Mouse (Mus musculus) urinary bladder, adult 2 months (tissue): ENCODE data around the gene Fut1. TPM values are rescaled to one million over a fixed set of nuclear protein-coding genes. Genes with fewer than 3 reads are reported as not detected.
"Not testable (repeated sequence)": the region's sequence is repeated elsewhere in the genome, so short reads cannot be mapped to it uniquely, and the experiment has no call there.

Experiments used
- DNase-seq: peaks from one replicate; pipeline ENCODE4 v3.0.0; 2022; ENCODE audit warnings: low spot score
- polyA plus RNA-seq: library from polyadenylated mRNA; depleted of rRNA; stranded (reverse); fragments of >200 nt; gene quantifications from 2 replicates; pipeline ENCODE4 v1.2.3, GENCODE M21; 2012

Fut1 gene
- polyA plus RNA-seq, 1 experiment = not detected

DNA sequence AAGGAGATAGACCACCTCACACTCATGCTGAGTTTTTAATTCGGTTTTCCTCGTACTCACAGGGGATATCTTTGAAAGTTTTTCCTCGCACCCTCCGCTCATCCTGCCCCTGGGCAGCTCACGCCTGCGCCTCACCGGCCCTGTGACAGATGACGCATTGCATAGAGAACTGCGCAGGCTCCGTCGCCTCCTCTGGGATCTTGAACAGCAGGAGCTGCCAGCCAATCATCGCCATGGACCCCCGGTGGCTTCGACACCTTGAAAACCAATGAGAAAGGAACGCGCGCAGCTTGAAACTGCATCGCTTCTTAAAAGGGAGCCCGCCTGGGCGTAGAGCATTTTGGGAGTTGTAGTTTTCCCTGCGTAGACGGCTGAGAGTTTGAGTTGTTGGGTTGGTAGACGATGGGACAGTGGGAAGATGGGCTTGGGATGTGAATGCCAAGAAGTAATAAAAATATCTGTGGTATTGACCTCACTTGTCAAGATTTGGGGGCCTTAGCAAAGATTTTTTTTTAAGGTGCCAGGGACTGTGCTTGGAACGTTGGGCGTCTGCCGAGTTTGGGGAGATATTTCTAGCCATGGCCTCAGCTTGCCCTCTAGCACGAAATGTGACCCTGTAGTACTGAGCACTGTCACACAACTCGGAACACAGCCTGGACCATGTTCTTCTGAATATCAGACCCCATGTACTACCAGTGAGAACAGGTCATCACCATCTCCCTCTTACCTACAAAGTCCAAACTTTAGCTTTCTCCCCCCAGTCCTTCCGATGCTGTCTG, 21.7 kb downstream of the Fut1 start:
- DNase-seq = peak; percentile 66

DNA sequence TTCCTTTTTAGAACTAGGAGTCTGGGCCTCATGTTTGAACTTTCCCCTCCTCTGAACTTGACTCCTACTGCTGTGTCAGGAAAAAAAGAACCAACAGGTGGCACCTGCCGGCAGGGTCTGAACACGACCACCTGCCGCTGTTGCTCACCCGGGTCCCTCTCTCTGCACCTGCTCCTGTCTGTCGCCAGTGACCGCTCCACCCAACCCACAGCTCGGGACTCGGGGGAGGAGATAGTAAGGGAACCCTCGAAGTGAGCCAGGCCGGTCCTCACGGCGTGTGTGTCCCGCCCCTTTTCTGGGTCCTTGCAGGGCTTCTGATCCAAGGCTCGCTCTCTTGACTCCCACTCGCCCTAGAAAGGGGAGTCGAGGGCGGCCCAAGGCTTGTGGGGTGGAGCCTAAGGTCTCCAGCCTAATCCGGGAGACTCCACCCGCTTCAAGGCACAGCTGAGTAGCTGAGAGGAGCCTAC, 22.5 kb downstream of the Fut1 start, which contains the start of gene Mamstr:
Mamstr (plus strand) TSS at position 417 of the 467 bp plus-strand sequence.
- no peak for DNase-seq

DNA sequence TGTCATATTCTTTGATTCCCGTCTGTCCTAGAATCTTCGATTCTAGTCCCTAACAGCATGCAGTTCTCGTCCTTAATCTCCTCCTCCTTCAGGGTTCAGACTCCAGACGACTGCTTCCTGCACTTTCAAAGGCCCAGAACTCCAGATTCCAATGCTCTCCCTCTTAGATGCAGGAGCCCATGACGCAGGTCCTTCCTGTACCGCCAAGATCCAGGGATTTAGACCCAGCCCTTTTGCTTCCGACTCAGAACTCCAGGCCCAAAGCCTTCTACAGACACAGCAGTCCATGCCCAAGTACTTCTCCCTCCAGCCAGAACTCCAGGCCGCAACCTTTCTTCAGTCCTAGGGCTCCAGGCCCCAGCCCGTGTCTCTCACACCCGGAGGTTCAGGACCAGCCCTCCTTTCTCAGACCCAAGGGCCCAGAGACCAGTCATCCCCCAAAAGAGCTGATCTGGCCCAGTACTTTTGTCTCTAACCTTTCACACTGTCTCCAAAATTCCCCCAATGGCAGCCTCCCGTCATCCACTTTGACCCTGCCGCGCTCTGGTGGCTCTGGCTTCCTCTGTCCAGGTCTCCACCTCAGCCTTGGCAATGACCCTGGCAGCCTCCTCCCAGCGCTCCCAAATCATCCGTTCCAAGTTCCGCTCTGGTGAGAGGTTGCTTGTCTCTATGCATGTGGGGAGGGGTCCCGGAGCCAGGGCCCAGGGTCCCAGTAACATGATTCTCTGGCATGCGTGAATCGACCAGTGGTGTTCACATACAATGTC, 23.3 kb downstream of the Fut1 start:
- DNase-seq = no peak

DNA sequence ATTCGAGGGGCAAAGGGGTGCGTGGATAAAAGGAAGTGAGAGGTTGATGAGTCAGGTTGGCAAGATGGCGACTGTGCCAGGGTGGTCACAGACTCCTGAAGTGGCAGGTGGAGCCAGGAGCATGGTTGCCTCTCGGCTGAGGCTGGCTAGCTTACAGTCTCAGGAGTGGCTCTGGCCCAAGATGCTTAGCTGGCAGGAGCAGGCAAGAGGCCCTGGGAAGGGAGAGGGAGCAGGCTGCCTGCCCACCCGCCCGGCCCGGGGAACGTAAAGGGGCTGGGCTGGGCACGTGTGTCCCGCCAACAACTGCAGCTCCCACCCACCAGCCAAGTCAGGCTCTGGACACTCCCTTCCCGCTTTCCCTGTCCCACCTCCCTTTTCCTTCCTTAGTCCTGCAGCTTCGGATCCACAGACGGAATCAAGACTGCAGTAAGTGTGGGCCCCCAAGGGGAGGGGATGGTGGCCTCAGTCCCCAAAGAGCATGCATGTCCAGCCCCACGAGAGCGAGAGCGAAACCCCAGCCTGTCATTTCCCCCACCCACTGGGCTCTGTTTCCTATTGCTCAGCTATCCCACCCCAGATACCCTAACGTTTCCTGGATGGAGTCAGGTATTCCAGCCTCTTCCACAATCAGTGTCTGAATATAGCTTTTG, 24.4 kb downstream of the Fut1 start:
- DNase-seq = no peak

DNA sequence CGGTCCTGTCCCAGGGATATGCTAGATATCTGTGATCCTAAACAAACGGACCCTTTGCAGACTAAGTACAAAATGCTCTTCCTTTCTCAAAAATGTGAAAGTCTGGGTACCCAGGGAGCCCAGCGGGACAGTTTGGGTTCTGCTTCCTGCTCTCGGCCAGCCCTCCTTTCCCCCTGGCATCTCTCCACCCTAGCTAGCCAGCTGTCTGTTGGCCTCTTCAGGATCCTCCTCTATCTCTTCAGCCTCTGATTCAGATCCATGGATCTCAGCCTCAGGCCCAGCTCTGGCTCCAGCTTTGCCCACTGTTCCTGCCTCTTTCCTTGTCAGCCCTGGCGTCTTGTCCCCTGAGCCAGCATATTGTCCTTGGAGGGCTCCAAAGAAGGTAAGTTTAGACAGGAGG, 25.0 kb downstream of the Fut1 start:
- DNase-seq = no peak

DNA sequence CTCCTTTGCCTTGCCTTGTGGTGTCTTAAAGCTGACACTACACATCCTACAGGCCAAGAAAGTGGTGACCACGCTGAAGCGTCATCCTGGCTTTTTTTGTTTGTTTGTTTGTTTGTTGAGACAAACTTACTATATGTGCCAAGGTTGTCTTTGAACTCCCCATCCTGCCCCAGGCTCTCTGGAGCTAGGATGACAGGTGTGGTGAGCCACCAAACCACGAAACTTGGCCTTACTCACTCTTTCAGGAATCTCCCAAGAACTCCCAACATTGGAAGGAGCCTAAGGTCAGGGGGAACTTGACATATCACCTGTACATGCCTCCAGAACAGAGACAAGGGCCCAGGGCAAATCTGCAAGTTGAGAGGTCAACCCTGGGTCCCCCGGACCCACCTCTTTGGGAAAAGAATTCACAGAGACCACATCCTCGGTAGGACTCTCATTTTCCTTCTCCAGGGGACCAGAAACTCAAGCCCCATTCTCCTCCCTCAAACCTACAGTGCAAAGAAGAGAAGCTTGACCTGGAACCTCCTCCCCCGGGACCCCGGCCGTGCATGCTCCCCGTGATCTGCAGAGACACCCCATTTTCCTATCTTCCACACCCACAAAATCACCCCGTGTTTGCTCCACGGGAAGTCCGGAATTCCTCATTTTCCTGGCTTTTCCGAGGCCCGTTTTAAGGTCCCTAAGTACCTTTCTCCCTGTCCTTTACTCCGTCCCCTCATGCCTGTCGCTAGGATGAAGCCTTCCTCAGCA, 25.6 kb downstream of the Fut1 start:
- DNase-seq = no peak

DNA sequence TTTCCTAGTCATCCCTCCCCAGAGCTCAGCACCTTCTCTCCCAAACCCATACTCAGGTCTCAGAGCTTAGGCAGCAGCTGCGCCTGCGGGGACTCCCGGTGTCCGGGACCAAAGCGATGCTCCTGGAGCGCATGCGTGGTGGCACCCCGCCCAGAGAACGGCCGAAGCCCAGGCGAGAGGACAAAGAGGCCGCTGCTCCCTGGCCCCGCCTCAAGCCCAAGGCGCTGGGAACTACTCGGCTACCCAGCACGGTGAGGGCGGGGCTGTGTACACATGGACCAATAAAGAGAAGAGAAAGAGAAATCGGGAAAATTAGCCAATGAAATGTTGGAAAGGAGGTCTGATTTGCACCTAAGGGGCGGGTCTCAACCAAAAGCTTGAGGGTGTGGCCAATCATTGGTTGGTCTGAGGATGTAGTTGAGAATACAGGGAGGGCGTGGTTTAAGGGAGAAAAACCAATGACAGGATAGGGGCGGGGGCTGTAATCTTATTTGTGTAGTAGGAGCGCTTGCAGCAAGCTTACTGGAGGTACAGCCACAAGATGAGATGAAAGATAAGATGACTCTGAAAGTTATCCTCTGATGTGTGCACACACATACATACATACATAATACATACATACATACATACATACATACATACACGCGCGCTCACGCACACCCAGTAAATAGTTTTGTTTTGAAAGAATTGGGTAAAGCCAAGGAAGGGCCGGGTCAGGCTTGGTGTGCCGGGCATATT, 26.5 kb downstream of the Fut1 start:
- DNase-seq = peak; percentile 72

DNA sequence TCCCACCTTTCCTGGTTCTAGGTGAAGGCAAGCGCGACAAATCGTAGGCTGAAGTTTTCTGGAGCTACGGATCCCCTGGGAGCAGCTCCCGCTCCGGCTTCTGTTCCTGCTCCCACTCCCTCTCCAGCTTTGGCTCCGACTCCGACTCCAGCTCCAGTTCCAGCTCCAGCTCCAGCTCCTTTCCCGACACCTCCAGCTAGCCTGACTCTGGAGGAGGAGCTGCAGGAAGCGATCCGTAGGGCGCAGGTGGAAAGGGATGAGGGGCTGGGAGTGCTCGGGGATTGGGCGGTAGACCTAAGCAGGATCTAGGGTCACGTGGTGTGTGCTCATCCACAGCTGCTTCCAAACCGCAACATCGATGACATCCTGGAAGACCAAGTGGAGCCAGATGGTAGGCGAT, 27.1 kb downstream of the Fut1 start:
- no peak for DNase-seq

DNA sequence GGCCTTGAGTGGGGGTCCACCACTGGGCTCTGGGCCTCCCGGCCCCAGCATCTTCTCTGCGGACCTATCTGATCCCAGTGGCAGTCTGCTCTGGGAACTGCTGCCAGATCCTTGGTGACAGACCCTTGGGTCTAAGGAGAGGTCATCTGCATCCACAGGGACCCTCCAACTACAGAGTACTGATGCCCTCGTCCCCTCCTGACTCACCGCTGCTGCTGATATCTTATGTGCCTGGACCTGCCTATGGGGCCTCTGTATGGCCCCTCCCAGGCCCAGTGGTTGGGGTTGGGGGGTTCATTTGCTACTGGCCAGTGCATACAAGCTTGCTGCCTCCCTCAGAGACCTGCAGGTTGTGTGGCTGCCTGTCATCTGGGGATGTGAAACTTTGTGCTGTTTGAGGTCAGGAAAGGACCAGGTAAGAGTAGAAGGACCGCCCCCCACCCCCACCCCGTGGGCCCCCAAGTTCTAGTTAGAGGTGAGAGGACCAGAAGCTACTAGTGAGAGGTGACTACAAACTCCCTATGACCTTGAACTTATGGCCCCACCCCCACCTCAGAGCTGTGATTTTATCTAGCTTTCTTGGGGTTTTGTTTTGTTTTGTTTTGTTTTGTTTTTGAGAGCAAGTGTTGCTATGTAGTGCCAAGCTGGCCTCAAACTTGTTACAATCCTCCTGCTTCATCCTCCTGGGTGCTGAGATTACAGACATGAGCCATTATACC, 27.9 kb downstream of the Fut1 start:
- DNase-seq = no peak

DNA sequence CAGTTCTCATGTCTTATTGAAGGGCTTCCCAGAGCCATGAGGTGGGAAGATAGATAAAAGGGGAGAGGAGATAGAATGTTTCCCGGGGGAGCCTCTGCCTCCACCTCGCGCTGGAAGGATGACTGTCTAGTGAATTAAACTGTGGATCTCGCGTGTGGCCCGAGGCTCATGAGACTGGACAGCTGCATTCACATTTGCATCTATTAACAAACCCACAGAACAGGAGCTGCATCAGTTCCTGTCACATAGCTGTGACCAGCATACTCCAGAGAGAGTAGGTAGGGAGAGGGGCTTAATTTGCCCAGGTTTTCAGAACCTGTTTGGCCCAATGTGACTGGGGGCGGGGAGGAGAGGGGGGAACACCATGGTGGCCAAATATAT, 28.5 kb downstream of the Fut1 start:
- DNase-seq = no peak

DNA sequence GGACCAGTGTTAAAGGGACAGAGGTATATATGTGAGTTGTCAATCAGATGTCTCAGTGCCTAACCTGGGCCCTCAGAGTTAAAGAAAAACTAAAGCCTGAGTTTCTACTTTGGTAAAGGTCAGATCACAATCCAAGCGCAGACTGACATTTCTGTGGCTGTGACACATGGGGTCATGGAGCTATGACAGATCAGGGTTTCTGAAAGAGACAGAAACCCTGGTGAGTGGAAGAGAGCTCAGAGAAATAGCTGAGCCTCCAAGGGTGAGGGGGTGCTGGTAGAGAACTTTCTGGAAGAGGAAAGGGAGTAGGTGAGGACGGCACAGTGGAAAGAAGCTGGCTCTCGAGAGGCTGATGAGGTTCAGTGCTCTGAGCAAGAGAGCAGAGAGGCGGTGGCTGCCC, 29.6 kb downstream of the Fut1 start:
- no peak for DNase-seq

DNA sequence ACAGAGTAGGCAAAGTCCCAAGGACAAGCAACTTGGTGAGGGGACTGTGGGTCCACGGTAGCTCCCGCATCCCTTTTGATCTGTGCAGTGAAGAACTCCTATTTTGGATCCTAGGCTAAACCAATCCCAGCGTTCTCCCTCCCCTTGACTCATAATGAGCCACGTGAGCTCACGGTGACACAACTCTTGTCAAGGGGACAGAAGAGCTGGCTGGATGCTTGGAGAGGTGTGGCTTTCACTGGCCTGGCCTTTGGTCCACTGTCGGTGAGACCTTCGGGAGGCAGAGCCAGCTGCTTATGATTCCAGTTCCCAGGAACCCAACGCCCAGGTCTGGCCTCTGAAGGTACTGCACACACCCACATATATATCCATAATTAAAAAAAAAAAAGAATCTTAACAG, 32.3 kb downstream of the Fut1 start:
- DNase-seq = no peak

DNA sequence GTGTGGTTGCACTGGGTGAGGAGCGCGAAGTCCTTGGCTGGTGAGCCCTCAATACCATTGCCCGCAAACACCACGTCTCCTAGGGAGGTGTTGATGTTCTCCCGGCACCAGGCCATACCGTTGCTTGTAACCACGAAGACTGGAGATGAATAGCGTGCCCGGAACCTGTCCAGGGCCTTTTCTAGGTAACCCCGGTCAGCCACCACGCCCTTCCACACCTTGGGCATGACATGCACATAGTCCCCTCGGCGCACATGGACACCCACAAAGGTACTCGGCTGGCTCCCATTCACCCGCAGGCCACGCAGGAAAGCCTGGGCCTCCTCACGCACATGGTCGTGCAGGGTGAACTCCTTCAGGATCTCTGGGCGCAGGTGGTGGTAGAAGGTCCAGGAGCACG, 33.4 kb downstream of the Fut1 start:
- not testable (repeated sequence) for DNase-seq

DNA sequence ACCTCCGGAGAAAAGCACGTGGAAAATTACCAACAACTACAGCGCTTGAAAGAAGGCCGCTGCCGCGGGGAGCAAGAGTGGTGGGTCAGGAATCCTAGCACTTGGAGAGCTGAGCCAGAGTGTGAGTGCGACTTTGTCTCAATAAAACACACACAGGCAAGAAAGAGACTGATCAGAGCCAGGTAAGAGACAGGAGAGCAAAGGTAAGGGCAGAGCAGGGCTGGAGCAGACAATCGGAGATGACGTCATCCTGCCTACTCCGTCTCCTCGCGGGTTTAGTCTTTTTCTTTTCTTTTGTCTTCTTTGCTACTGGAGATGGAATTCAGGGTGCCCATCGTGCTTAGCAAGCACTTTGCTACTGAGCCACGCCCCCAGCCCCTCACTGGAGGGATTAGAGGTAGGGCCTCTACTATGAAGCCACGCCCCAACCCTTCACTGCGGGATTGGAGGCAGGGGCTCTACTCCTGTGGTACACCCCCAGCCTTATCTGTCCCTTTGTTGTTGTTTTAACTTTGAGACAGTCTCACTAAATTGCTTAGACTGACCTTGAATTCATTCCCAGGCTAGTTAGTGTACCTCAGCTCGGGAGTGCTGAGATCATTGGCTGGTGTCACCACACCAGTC, 37.4 kb downstream of the Fut1 start:
- no peak for DNase-seq

DNA sequence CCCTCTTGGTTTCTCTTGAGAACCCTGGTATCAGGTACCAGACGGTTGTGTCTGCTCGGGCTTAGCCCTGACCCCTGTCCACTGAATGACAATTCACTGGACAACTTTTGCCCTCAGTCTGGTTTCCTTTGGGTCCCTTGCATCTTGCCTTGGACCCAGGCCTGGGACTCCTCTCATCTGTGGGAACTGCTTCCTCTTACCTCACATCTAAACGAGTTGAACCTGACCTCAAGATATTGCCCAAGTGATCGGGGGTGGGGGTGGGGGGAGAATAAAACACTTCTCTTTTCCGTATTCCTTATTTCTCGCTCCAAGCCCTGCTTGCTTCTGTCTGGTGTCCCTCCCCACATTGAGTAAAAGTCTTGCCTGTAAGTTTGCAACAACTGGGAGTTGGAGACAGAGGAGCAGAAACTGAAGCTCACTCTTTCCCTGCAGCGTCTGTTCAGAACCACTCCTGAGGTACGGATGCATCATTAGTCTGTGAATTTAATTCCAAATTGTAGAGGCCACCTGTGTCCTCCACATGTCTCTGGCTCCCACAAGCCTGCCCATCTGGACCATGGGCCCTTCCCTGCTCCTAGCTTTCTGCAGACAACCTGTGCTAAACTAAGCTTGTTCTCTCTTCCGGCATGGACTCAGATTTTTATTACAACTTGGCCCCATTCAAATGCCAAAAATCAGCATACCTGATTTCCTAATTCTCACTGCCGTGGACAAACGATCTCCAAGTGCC, 43.8 kb downstream of the Fut1 start:
- no peak for DNase-seq

DNA sequence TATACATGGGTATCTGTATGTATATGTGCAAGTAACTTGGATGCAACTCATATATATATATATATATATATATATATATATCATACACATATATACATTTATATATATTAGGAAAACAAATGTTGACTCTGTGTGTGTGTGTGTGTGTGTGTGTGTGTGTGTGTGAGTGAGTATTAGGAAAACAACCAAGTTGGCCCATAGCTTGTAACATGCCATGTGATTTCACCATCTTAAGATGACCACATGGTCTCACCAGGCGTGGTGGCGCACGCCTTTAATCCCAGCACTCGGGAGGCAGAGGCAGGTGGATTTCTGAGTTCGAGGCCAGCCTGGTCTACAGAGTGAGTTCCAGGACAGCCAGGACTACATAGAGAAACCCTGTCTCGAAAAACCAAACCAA, 44.6 kb downstream of the Fut1 start:
- DNase-seq = not testable (repeated sequence)

DNA sequence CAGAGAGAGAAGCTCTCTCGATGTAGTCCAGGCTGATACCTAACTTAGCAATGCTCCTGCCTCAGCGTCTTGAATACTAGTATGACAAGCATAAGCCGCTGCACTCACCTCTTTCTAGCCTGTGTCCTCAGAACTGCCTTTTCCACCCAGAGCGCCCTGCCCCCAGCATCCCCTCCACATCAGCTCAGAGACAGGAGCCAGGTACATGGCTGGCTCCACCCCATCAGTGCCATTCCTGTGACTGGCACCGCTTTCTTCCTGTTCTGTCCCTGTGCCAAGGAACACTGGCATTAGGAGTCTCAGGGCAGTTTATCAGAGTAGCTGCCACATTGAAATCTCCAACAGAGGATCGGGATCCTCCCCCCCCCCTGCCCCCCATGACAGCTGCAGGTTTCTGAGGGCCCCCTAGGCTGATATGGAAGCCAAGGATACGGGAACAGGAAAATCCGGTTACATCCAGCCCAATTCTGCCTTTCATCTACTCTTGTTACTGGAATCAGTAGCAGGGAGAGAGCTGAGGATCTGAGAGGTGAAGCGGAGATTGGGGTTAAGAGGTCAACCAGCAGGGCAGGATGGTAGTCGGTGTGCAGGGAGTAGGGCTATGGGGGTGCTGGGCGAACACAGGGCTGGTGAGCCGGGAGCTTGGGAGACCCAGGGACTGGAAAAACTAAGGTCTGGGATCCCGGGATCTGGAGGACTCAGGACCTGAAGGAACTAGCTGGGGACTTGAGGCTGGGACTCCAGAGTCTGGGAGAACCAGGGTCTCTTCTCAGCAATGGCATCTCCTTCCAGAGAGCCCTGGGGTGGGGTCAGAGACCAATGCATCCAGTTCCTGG, 48.4 kb downstream of the Fut1 start:
- no peak for DNase-seq

DNA sequence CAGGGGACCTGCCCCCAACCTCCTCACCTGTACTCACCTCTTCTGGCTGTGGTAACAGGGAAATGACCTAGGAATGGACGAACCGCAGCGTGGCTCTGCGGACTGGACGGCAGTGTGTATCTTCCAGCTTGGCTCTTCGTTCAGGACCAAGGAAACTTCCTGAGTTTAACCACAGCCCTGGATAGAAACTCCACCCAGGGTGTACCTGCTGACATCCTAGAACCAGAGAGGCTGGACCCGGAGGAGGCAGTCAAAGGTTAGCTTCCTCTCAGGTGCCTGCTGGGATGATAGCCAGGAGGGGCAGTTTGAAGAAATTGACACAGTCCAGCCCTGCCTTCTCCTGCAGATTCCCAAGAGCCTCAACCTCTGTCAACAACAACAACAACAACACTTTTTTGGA, 49.1 kb downstream of the Fut1 start, which contains the start of gene Fut2:
Fut2 (minus strand) TSS at position 234 of the 400 bp plus-strand sequence.
- no peak for DNase-seq
